Mouse (Mus musculus) CH12.LX (cell line): ENCODE measurements around the gene Pld5.

Experiments
- BHLHE40 ChIP-seq: IDR thresholded peaks from 2 replicates; pipeline ENCODE4 v1.6.1; 2011; ENCODE audit warnings: mild to moderate bottlenecking, low read depth, low read length, improper control_type of control experiment
- CHD2 ChIP-seq: IDR thresholded peaks from 2 replicates; pipeline ENCODE4 v1.6.1; 2011; ENCODE audit warnings: low read length, improper control_type of control experiment
- CTCF ChIP-seq, 2 experiments: IDR thresholded peaks in 1 of 2; conservative IDR thresholded peaks in 1 of 2; 2 replicates each; pipeline ENCODE4 v1.5.1; 2011 to 2012; ENCODE audit warnings: low read depth in 2 of 2, low read length in 2 of 2, improper control_type of control experiment in 1 of 2, inconsistent platforms in 1 of 2, mild to moderate bottlenecking in 1 of 2, moderate library complexity in 1 of 2
- E2F4 ChIP-seq: IDR thresholded peaks from 2 replicates; pipeline ENCODE4 v1.6.1; 2011; ENCODE audit warnings: low read depth, low read length, improper control_type of control experiment; ENCODE audit not compliant: insufficient replicate concordance
- ELF1 ChIP-seq: IDR thresholded peaks from 2 replicates; pipeline ENCODE4 v1.6.1; 2014; ENCODE audit warnings: low read depth, mild to moderate bottlenecking, inconsistent platforms, low read length, improper control_type of control experiment
- EP300 ChIP-seq: IDR thresholded peaks from 2 replicates; pipeline ENCODE4 v1.6.1; 2011; ENCODE audit warnings: low read length, improper control_type of control experiment
- ETS1 ChIP-seq: conservative IDR thresholded peaks from 2 replicates; pipeline ENCODE4 v1.6.1; 2012; ENCODE audit warnings: low read depth, mild to moderate bottlenecking, inconsistent platforms, low read length, improper control_type of control experiment, moderate library complexity
- GABPA ChIP-seq: IDR thresholded peaks from 2 replicates; pipeline ENCODE4 v1.6.1; 2012; ENCODE audit warnings: low read depth, low read length, improper control_type of control experiment, inconsistent platforms; ENCODE audit not compliant: insufficient replicate concordance
- HCFC1 ChIP-seq: IDR thresholded peaks from 2 replicates; pipeline ENCODE4 v1.6.1; 2012; ENCODE audit warnings: low read depth, mild to moderate bottlenecking, inconsistent platforms, low read length, improper control_type of control experiment
- JUND ChIP-seq: conservative IDR thresholded peaks from 2 replicates; pipeline ENCODE4 v1.6.1; 2011; ENCODE audit warnings: low read depth, low read length, improper control_type of control experiment
- MAZ ChIP-seq: IDR thresholded peaks from 2 replicates; pipeline ENCODE4 v1.6.1; 2012; ENCODE audit warnings: low read depth, mild to moderate bottlenecking, inconsistent platforms, low read length, improper control_type of control experiment, moderate library complexity
- POLR2A ChIP-seq: IDR thresholded peaks from 2 replicates; pipeline ENCODE4 v1.6.1; 2011; ENCODE audit warnings: low read depth, mild to moderate bottlenecking, improper control_type of control experiment, low read length
- RAD21 ChIP-seq: IDR thresholded peaks from 2 replicates; pipeline ENCODE4 v1.6.1; 2011; ENCODE audit warnings: low read depth, mild to moderate bottlenecking, low read length, improper control_type of control experiment, moderate library complexity
- ZKSCAN1 ChIP-seq: IDR thresholded peaks from 2 replicates; pipeline ENCODE4 v1.6.1; 2012; ENCODE audit warnings: low read depth, inconsistent platforms, low read length, improper control_type of control experiment, borderline replicate concordance

- no peak for TF ChIP-seq CTCF (conservative IDR thresholded peaks at IDR 0.05 in 1 of 2, IDR thresholded peaks at IDR 0.05 in 1 of 2; ENCODE audit: low read depth in 2 of 2, low read length in 2 of 2)
- no peak for TF ChIP-seq JUND
- TF ChIP-seq ZKSCAN1 = no peak
- TF ChIP-seq RAD21 = no peak
- no peak for TF ChIP-seq GABPA
- TF ChIP-seq ETS1 = no peak
- no peak for TF ChIP-seq POLR2A
- TF ChIP-seq EP300 = no peak
- TF ChIP-seq MAZ = no peak
- no peak for TF ChIP-seq ELF1
- no peak for TF ChIP-seq E2F4
- TF ChIP-seq BHLHE40 = no peak
- TF ChIP-seq CHD2 = no peak
- no peak for TF ChIP-seq HCFC1
Measured at GRCm38 (mm10) chr1:176065281-176065680, 209.8 kb downstream of the Pld5 start.
